Mouse (Mus musculus) lung, adult 2 months (tissue): ENCODE data around the gene Ybey.

Experiments
- CTCF ChIP-seq: fragments of 200-500 bp; IDR thresholded peaks from 2 replicates; pipeline ENCODE4 v1.5.1; 2011; ENCODE audit warnings: mild to moderate bottlenecking, low read length, control low read depth; ENCODE audit not compliant: insufficient read depth
- POLR2A ChIP-seq: fragments of 200-500 bp; IDR thresholded peaks from 2 replicates; pipeline ENCODE4 v1.6.1; 2011; ENCODE audit warnings: low read depth, mild to moderate bottlenecking, control low read depth, low read length, borderline replicate concordance; ENCODE audit errors: extremely low read depth

- TF ChIP-seq CTCF (no peak), POLR2A (no peak)
Measured at GRCm38 (mm10) chr10:76504271-76504943, 35.5 kb upstream of the Ybey start.
